Mouse (Mus musculus): ENCODE measurements at regions not wholly inside any gene's neighbourhood (a gene's known extent, or its start where the extent isn't known, plus 50 kb on each side); places are given as distances from the start of the nearest gene placed in this dataset.
"Not testable (repeated sequence)": the region's sequence is repeated elsewhere in the genome, so short reads cannot be mapped to it uniquely, and the experiment has no call there.

DNA sequence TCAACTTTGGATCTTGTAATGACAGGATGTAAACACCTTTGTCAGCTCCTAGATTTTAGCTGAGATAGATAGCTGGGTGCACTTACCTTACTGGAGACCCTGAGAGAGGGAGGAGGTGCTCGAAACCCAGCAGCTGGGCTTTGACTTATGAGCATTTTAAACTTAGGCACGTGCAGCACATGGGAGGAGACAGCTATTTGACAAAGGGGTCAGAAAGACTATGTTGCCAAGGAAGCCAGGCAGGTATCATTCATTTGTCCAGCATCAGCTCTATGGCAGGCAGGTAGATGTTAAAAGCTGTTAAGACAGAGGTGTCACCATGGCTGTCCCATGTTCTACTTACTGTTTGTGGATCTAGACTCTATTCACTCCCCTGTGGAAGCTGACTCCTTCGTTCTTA is 120.0 kb upstream of the Tet2 start:
- no peak for DNase-seq (ENCODE audit: low spot score in 2 of 2)

DNA sequence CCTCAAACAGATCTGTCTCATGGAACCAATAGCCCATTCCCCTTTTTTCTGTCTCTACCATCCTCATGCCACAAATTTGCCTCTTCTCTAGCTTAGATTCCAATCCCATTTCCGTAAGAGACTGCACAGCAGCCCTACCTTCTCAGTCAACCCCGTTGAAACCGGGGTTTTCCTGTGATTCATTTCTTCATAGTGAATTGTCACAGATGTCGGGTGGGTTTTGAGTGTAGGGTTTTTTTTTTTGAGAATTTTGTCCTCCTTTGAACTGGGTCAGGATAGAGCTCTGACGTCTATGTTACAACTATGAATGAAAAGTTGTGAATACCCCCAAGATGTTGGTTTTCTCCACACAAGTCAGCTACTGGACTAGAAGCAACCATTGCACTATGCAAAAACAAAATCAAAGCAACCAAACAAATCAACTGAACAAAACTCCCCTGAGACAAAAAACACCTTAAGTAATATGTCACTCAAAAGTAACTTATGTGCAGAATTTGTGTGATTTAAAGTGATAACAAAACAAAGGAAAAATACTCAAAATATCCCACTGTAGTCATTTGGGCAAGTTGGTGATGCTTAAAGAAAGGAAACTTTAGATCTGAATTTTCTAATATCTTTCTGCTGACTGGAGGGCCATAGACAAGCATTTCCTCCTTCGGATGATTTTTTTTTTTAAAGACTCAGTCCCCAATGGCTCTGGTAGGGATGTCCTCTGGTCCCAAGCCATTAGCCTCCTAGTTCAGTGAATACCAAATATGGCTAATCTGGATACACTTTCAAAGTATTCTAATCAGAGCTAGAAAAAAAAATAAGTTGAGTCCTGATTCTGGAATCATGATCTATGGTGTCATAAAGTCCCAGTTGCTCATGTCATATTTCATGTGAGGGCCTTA is 120.7 kb upstream of the Tet2 start:
- DNase-seq (ENCODE audit: low spot score in 2 of 2): no peak

DNA sequence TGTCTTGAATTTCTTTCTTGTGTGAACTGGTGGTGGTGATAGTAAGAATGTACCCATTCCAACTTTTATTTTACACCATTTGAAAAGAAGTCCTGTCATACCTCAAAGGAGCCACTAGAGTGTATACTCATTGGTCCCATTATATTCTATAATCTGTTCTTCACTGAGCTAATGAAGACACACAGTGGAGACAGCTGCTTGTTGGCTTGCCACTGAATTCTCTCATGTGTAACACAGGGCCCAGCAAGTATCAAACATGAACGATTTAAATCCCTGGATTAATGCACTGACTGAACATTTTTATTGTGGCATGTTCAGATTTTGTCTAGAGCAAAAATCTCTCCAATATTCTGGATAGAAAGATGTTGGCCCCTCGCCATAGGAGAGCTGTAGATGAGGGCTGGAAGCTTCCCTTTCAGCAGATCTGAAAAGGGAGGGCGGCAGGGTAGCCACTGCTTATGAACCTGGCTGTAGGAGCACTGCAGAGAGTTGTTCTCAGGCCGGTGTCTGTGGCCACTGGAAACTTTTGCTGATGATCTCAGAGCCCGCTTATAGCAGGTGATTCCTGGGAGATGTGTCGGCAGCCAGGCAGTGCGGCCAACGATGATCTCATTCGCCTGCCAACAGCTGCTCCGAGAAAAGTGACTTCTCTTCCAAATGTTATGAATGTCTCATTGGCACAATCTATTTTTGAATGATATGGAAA is 128.0 kb upstream of the Tet2 start:
- DNase-seq (ENCODE audit: low spot score in 2 of 2): peak; percentile 33 to 53

DNA sequence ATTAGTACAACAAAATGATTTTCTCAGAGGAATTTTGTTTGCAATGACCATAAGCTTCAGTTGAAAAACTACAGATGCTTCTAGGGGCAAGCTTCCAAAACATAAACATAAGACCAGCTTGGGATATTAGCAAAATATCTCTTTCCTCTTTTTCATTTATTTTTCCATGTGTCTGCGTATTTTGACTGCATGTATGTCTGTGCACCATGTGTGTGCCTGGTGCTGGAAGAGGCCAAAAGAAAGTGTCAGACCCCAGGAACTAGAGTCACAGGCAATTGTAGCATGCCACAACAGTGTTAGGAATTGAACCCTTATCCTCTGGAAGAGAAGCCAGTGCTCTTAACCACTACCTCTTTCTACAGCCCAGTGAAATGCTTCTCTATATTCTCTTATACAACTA is 133.0 kb upstream of the Tet2 start:
- DNase-seq (ENCODE audit: low spot score in 2 of 2): no peak

DNA sequence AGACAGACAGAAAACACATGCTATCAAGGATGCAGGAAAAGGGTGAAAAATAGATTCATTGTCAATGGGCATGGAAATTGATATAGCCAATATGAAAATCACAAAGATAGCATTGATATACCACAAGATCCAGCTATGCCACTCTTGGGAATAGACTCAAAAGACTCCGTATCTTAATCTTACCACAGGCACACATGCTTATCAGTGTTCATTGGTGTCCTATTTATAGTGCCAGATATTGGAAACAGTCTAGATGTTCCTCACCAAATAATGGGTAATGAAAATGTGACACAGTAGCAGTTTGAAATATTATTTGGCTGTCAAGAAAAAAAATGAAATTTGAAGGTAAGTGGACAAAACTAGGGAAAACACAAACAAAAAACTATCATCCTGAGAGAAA is 135.0 kb upstream of the Tet2 start:
- DNase-seq (ENCODE audit: low spot score in 2 of 2): no peak

DNA sequence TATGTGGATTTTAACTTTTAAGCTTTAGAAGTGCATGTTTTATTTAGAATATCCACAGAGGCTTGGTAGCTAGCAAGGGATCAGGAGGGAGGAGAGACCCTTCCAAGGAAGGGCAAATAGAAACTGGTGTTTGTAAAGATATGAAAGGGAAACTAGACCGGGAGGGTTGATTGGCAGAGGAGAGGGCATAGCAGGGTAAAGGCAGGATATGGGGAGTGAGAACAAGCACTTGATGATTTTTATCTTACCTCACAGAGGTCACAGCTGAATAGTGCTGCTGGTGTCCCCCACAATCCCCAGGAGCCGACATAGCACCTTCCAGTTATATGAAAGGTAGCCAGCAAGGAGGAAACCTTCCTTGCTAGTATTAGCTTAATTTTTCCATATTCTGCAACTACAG is 135.4 kb upstream of the Tet2 start:
- DNase-seq (ENCODE audit: low spot score in 2 of 2): no peak

DNA sequence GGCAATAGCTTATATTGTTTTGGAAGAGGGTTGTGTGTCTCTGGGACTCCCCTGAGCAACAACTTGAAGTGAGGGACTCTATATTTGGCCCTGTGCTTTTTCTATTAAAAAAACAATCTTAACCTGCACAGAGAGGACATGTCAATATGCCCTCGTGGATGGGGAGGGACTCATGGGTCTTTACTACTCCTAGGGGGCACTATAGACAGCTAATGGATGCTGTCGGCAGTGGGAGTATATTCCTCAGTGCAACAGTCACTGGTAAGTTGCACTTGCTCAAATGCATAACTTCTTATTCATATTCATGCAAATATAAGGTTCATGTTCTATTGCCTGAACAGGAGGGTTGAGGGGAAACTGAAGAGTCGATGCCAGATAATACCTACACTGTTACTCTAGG is 135.9 kb upstream of the Tet2 start:
- DNase-seq (ENCODE audit: low spot score in 2 of 2): no peak

DNA sequence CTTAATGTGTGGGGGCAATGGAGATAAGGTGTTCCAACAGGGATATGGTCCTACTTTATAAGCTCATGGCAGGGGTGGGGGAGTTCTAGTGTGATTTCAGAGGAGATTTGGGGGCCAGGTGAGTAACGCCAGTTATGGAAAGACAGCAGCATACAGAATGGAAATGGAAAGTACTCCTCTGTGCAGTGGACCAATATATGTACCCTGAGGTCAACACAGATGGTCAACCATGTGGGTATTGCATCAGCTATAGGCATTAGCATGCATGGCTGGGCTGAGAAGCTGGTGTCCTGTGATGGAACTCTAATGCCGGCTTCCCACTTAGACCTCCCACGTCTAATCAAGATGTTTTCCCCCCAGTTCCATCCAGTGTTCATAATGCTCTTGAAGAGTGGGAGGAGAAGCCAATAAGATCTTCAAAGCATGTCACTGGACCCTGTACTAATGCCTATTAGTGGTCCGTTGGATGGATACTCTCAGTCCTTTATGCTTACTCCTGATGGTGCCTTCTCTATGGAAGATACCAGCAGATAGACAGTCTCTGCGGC is 139.3 kb upstream of the Tet2 start:
- no peak for DNase-seq (ENCODE audit: low spot score in 2 of 2)

DNA sequence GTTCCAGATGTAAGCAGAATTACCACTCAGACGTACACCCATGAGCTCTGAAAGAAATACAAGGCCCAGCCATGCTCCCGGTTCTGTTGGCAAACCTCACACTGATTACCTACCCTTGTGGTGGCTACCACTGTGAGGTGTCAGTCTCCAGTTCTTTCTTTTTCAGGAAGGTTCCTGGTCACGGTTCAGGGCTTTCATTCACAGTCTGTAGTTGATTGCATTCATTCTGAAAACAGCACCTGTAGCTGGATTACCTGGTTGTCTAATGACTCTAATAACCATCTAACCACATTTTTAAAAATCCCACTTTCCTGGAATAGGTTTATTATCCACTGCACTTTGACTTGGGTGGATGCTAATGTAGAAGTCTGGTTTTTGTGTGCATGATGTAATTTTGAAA is 139.8 kb upstream of the Tet2 start:
- DNase-seq (ENCODE audit: low spot score in 2 of 2): no peak

DNA sequence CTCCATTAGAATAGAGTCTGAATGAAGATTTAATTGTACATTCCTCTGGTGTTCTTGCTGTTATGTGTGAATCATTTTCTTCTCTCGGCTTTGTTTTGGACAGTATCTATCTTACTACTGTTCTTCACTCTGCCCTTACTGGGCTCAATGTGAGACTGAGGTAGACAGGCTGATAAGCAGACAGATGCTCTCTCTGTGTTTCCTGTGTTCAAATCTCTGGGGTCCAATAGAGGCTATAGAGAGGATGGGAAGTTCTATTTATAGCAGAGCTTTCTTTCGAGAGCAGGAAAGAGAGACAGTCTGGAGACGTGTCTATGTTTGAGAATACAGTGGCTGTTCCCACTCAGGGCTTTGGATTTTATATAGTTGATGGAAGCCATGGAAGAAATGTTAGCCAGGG is 140.5 kb upstream of the Tet2 start:
- no peak for DNase-seq (ENCODE audit: low spot score in 2 of 2)

DNA sequence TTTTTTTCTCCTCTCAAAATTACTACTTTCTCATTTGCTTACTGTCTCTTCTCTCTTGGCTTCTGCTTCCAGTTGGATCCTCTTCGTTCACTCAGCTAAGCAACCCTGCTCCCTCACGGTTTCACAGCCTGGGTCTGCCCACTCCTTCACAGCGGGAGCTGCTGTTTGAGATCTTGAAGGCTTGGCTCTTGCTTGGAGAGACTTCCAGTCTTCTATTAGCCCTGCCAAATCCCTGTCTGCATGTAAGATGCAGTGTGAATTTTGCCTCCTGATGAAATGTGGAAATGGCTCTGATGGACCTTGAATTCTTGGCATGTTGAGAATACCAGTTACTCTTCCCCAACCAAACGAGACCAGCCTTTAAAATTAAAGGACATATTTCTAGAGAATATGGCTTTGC is 149.1 kb upstream of the Tet2 start:
- DNase-seq (ENCODE audit: low spot score in 2 of 2): peak; percentile 15 to 41

DNA sequence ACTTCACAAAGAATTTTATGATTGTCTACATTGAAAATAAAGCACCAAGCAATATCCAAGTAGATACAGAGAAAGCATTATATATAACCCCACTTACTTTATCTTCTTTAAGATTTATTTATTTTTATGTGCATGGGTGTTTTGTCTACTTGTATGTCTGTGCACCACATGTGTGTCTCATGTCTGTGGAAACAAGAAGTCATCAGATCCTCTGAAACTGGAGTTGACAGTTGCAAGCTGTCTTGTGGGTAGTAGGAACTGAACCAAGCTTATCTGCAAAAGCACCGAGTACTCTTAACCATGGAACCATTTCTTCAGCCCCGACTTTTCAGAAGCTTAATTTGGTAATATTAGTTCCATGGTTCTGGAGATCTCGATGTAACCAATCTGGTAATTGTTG is 151.2 kb upstream of the Tet2 start:
- DNase-seq (ENCODE audit: low spot score in 2 of 2): no peak

DNA sequence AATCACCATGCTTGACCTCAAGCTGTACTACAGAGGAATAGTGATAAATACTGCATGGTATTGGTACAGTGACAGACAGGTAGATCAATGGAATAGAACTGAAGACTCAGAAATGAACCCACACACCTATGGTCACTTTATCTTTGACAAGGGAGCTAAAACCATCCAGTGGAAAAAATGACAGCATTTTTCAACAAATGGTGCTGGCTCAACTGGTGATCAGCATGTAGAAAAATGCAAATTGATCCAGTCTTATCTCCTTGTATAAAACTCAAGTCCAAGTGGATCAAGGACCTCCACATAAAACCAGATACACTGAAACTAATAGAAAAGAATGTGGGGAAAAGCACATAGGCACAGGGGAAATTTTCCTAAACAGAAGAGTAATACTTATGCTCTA is 159.9 kb upstream of the Tet2 start:
- not testable (repeated sequence) for DNase-seq (ENCODE audit: low spot score in 2 of 2)

DNA sequence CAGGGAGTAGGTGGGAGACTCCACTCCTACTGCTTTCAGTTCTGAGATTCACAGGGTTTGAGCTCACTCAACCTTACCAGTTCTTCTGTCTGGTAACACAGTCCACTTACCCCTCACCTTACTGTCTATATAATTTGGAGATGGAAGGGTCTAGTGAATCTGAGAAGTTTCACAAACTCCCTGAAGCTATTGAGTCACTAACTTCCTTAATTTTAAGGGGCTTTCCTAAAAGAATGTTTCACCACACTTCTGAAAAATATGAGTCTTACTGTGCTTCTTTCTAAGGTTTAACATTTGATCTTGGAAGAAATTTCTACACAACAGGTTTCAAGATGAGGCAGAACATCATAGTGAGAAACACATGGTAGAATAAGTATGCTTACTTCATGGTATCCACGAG is 166.6 kb upstream of the Tet2 start:
- DNase-seq (ENCODE audit: low spot score in 2 of 2): no peak

DNA sequence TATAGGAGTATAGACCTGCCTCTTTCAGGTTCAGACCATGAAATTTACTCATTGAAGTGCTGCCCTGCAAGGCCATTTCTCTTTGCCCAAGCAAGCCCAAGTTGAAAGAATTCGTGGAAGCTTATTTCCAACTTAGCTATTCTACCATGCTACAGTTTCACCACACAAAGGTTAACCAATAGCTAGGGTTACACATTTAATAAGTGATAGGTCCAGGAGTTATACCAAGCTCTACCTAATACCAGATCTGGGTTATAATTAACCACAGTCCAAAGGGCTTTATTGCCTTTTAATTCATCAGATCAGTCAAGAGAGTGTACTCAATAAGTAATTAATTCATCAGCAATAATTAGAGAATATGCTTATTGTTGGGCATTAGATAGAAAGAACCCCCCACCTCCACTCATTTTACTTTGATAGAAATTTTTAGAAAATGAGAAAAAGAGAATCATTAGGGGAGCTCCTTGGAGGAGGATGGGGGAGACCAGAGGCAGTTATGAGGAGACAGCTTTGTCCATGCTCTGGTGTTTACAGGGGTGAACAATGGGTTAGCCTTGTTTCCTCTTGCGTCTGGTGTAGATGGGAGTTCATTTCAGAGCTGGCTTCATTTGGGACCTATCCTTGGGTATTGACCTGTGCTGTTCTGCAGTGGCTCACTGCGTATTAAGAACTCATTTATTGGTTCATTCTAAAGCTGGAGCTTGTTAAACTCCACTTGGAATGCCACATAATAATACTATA is 177.8 kb upstream of the Tet2 start:
- DNase-seq (ENCODE audit: low spot score in 2 of 2): no peak

DNA sequence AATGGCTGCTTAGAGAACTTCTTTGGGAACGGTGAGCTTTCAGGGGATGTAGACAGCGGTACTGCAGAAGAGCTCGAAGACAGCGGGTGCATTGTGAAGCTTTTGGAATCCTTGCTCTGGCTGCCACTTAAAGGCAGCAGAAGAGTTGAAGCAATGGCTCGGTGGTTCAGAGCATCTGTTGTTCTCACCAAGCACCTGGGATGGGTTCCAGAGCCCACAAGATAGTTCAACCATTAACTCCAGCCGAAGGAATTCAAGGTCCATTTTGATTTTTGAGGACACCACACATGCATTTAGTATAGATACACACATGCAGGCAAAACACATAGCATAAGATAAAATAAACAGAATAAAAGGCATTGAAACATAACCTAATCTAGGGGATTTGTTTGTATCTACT is 181.9 kb upstream of the Tet2 start:
- DNase-seq (ENCODE audit: low spot score in 2 of 2): no peak

DNA sequence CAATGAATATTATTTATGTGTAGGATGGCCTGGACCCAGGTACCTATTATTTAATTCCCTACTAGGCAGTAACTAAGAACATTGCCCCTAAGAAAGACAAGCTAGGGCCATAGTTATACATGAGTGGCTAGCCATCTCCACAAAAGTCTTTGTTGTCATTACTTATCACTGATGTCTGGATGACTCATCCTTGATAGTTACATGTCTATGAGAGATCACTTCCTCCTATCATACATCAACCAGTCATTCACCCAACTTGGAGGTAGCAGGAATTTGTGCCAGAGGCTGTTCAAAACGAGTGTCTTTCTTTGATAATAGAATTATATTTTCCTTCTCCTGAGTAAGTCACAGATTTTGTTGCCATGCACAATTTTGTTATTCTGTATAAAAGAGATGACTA is 190.7 kb upstream of the Tet2 start:
- no peak for DNase-seq (ENCODE audit: low spot score in 2 of 2)

DNA sequence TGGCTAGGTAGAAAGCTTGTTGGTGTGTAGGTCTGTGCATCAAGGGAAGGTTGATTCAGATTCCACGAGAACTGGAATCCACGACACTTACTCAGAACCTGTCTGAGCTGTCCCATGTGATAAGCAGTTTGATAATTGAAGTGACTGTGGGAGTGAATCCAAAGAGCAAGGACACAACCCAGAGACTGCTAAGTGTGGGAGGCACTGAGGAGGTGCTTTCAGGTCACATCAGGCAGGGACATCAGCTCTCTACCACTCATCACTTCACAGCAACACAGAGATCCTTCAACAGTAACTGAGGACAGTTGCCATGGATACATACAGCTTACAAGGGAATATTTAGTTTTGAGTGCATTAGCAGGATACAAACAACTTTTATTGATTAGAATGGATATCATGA is 194.0 kb upstream of the Tet2 start:
- no peak for DNase-seq (ENCODE audit: low spot score in 2 of 2)

DNA sequence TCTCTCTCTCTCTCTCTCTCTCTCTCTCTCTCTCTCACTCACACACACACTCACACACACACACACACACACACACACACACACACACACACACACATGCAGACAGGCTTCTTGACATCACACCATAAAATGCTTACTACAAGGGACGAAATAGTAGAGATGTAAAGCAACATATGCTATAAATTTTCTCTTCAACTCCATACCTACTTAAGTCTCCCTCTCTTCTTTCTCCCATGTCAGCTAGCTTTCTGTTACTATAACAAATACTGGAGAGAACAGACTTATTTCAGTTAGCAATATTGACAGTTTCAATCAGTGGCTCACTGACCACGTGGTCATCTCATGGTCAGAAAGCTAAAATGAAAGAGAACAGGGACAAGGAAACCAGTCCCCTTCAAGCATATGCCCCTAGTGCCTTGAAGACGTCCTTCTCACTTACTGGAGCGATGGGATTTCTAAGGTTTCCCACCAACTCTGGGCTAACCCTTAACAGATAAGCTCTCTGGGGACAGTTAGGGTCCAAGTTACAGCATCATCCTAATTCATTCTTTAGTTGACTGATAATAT is 199.7 kb upstream of the Tet2 start:
- DNase-seq (ENCODE audit: low spot score in 2 of 2): no peak

DNA sequence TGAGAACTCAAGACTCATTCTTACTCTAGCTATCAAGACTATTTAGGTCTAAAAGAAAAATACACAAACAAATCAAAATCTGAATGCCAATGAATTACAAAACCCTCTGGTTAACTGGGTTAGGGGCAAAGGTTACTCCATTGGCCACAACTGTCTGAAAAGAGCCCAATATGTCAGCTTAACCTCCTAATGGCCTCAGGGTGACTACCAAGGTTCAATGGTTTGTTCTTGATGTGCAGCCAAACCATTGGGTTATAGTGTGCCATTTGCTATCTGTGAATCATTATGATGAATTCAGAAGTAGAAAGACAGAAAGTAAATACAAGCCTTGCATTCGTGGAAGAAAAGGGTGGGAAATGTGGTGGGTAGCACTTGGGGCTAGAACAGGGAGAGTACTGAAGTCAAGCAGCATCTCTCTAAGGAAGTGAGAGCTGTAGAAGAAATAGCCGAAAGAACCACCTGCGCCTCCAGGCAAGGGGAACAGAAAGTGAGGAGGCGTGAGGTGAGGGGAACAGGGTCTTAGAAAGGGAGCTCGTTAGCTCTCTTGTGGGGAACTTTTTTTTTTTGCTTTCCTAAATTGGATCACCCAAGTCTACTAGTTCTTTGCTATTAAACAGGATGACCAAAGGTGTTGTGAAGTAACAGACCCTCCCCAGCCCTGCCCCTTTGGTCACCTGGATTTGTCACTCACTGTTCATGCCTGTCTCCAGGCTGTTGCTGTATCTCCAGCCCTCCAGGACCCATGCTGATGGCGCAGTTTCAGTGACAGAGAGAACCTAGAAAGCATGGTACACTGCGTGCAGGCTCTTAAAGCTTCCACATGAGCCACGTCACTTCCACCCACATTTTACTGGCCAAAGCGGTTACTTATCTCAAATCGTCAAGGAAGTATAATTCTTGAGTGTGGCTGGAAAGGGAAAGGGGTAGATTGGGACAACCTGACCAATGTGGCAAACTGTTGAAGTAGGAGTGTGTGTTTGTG is 204.1 kb upstream of the Tet2 start:
- DNase-seq (ENCODE audit: low spot score in 2 of 2): no peak

Data from left cerebral cortex, adult 18-20 months (tissue).